16 mouse cellular contexts compared by ENCODE assay signal in the genomic region with DNA sequence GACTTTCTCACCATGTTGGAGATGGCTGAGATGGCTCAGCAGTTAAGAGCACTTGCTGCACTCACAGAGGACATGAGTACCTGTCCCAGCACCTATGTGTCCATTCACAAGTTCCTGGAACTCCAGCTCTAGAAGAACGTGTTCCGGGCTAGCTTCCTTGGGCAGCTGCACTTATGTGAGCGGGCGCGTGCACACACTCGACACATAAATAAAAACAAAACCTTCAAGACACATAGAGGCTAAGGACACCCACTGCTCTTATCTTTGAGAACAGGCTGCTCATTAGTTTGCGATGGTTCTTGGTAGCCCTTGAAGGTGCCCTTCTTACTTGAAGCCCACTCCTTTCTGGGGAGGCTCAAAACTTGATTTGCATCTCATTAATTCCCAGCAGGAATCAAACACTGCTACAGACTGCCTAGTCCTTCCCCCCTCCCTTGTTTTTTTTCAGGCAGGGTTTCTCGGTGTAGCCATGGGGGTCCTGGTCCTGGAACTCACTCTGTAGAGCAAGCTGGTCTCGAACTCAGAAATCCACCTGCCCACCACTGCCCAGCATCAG. TPM values are rescaled to one million over a fixed set of nuclear protein-coding genes. Genes with fewer than 3 reads are reported as not detected.
DNase-seq lines count a peak whose midpoint lies in the region; ATAC-seq lines count a peak whose summit lies in the region.
"Had no signal": no experiment of that assay in that cellular context is flagged by ENCODE, and none has a peak within 500 bp of the region (broad histone marks: within the 10 kb centered on the region; RNA-seq: fewer than 3 reads in every experiment).

No protein-coding gene starts in this region.

- no peaks in the 10 kb centered on the region for H3K36me3 ChIP-seq in kidney, embryonic 16.5 days (ENCODE audit: insufficient read depth, low read length)
- H3K36me3 ChIP-seq: neural tube, embryonic 12.5 days had no signal

- H3K27ac ChIP-seq in kidney, embryonic 16.5 days (ENCODE audit: low read length) = peak overlapping the region; percentile 61; the same call in 1 of the 2 replicates
- H3K27ac ChIP-seq: liver, embryonic 14.5 days; neural tube, embryonic 12.5 days had no signal

- no peak overlapping the region for H3K4me3 ChIP-seq in kidney, embryonic 16.5 days (ENCODE audit: low read length)
- H3K4me3 ChIP-seq: neural tube, embryonic 12.5 days had no signal

- whole genome bisulfite sequencing in kidney, embryonic 16.5 days = 79% methylated on average over 9 of the region's 9 CpGs

- H3K4me1 ChIP-seq in kidney, embryonic 16.5 days (ENCODE audit: insufficient read depth, low read length) = peaks cover 3% of the 10 kb centered on the region; the same call in 1 of the 2 replicates

- no peak overlapping the region for H3K9ac ChIP-seq in kidney, embryonic 16.5 days (replicated peaks; ENCODE audit: low read length)
- H3K9ac ChIP-seq: liver, embryonic 14.5 days; neural tube, embryonic 12.5 days had no signal

- DNase-seq in heart, adult 11 months = peak; percentile 91
- DNase-seq in heart, postnatal 4 days = no peak
- DNase-seq in kidney, adult 8-10 months = no peak
- DNase-seq in ES-CJ7 (ENCODE audit: low read depth, low spot score) (peak; percentile 76), R1 (ENCODE audit: low read depth, low spot score) (peak; percentile 62)
- DNase-seq: adrenal gland, postnatal 25 days; left cerebral cortex, postnatal 4 days; right cerebral cortex, postnatal 4 days had no signal

- H3K4me2 ChIP-seq in kidney, embryonic 16.5 days (replicated peaks; ENCODE audit: low read depth, low read length) = no peak overlapping the region
- H3K4me2 ChIP-seq: heart, embryonic 11.5 days had no signal

- 0 out of 2 replicates have a peak, but pooled peaks cover 5% of the 10 kb centered on the region for H3K9me3 ChIP-seq in kidney, embryonic 16.5 days (ENCODE audit: low read length)

- H3K27me3 ChIP-seq in kidney, embryonic 16.5 days (ENCODE audit: insufficient read depth, low read length) = no peaks in the 10 kb centered on the region
- H3K27me3 ChIP-seq: neural tube, embryonic 12.5 days had no signal

- ATAC-seq in kidney, embryonic 16.5 days (ENCODE audit: low FRiP score, low TSS enrichment) = no peak
- no peak for ATAC-seq in inflammation-experienced regulatory T-cells, adult 6 months

RNA-seq across cellular contexts. Expression of gene Anp32a, which starts 2.4 kb away (rescaled TPM):
- 100 to 1,000 TPM; 255 to 279 TPM for total RNA-seq in heart, postnatal 4 days (2021)
- 196 and 238 TPM in 2 replicates for polyA plus RNA-seq in kidney, embryonic 16.5 days (2015; fragmentation: Nextera tagmentation; extraction: Ambion mirVana)
- 100 to 1,000 TPM in 2 of 3 experiments, 10 to 100 TPM in 1; 81.5 to 158 (median 100) TPM for polyA plus RNA-seq in inflammation-experienced regulatory T-cells, adult 6 months (2017; shearing (Covaris generic))

RNA-seq across cellular contexts. Expression of gene Spesp1, which starts 56.7 kb away (rescaled TPM):
- not detected for total RNA-seq in heart, postnatal 4 days (2021)
- polyA plus RNA-seq in kidney, embryonic 16.5 days (2015; fragmentation: Nextera tagmentation; extraction: Ambion mirVana) = not detected in 2 replicates
- not detected for polyA plus RNA-seq in inflammation-experienced regulatory T-cells, adult 6 months (2017; shearing (Covaris generic))
- total RNA-seq: adrenal gland, postnatal 25 days; left cerebral cortex, postnatal 4 days; midbrain, postnatal 0 days had no signal
- polyA plus RNA-seq: heart, embryonic 11.5 days; liver, embryonic 14.5 days; midbrain, postnatal 0 days; neural tube, embryonic 12.5 days; stomach, embryonic 14.5 days; thymus, postnatal 0 days had no signal

Comparison
In these comparisons a context has a peak if more than half of its experiments do, and no peak if none do; other contexts are left out.
1. DNase-seq: peak in heart, adult 11 months (single experiment), ES-CJ7 (single experiment) and R1 (single experiment); none in heart, postnatal 4 days (single experiment) and kidney, adult 8-10 months (0 of 2).